Mouse (Mus musculus): ENCODE measurements at regions not wholly inside any gene's neighbourhood (a gene's known extent, or its start where the extent isn't known, plus 50 kb on each side); places are given as distances from the start of the nearest gene placed in this dataset.

DNA sequence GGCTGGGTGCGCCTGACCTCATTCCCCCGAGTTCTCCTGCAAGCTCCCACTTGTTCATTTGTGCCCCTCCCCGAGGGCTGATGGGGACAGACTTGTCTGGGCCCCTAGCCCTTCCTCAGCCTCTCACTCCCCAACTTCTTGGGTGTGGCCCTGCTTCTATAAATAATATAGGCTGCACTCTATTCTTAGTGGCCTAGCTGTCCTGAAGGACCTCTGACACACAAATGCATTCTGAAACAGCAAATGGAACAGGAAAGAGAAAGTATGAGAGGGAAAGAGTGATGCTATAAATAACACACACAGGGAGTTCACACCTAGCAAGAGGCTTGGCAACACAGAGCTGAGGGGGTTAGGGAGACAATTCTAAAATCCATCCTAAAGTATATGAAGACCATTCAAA, 544.0 kb downstream of the Rnf144b start:
- Histone ChIP-seq H3K9me3 (replicated peaks; ENCODE audit: control insufficient read depth, low read length) (no peaks in the 10 kb centered on the region), H3K4me3 (replicated peaks; ENCODE audit: low read length) (no peak overlapping the region), H3K4me2 (ENCODE audit: low read depth, low read length) (no peak overlapping the region), H3K27me3 (ENCODE audit: control insufficient read depth, insufficient read depth, low read length) (no peaks in the 10 kb centered on the region), H3K9ac (ENCODE audit: low read length) (no peak overlapping the region), H3K27ac (ENCODE audit: low read length) (peak overlapping the region; percentile 57), H3K36me3 (ENCODE audit: control insufficient read depth, insufficient read depth, low read length) (no peaks in the 10 kb centered on the region), H3K4me1 (ENCODE audit: control insufficient read depth, insufficient read depth, low read length) (peaks cover 10% of the 10 kb centered on the region)
- no peak for ATAC-seq (ENCODE audit: insufficient read depth, low FRiP score)
- WGBS, result 63% methylated on average over 3 of the region's 3 CpGs

DNA sequence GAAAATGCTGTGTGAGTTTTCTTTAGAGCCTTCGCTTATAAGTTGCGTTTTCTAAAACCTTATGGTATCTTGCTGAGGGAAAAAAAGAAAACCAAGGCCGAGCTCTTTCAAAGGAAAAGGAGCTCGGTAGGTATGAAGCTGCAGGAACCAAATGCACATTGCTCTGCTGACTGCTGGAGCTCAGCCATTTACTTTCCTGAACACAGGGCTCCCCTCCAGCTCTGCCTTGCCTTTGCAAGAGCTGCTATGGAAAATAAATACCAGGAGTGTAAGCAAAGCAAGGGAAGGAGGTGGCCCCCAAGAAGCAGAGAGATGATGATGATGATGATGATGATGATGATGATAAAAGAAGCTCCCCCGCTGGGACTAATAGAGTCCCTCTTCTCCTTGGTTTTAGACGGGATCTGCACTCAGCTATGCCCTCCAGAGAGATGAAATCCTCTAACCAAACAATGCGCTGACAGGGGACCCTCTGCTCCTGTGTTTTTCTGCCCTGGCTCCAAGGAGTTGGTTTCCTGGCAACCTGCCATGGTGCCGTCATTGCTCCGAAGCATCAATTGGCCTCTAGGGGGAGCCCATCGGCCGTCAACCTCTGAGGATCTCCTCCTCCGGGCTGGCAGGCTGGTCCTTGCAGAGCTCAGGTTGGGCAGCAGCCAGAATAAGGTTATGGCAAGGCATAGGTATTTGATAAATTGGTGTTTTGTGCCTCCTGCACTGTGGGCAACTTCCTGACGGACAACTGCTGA, 544.7 kb downstream of the Rnf144b start:
- H3K4me2 ChIP-seq (ENCODE audit: low read depth, low read length), result peak overlapping the region; percentile 38
- 20% methylated on average over 13 of the region's 13 CpGs for WGBS
- ATAC-seq (ENCODE audit: insufficient read depth, low FRiP score), result peak; percentile 77; the same call in 1 of the 2 replicates

DNA sequence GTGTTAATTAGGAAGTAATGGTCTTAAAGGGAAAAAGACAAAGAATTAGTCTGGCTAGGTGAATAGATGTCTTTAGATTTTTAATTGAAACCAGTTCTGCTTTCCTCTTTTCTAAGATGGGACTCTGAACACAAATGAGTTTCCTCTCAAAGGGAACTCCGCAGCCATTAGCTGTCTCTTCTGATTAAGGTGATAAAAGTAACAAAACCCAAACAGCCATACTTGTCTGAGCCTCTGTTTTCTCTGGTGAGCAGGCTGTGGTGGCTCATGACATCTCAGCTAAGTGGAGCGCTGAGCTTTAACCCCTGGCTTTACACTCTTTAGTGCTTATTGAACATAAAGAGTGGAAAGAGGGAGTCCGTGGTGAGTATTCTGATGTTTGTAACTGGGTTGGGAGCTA, 565.7 kb downstream of the Rnf144b start:
- H3K36me3 ChIP-seq (ENCODE audit: control insufficient read depth, insufficient read depth, low read length), result no peaks in the 10 kb centered on the region
- no peak overlapping the region for H3K4me2 ChIP-seq (ENCODE audit: low read depth, low read length)
- H3K27ac ChIP-seq (ENCODE audit: low read length), result no peak overlapping the region
- no peak for ATAC-seq (ENCODE audit: insufficient read depth, low FRiP score)
- H3K27me3 ChIP-seq (ENCODE audit: control insufficient read depth, insufficient read depth, low read length), result no peaks in the 10 kb centered on the region
- no peak overlapping the region for H3K9ac ChIP-seq (ENCODE audit: low read length)
- H3K4me3 ChIP-seq (replicated peaks; ENCODE audit: low read length), result no peak overlapping the region
- H3K4me1 ChIP-seq (ENCODE audit: control insufficient read depth, insufficient read depth, low read length), result no peaks in the 10 kb centered on the region
- H3K9me3 ChIP-seq (replicated peaks; ENCODE audit: control insufficient read depth, low read length), result no peaks in the 10 kb centered on the region
- 76% methylated on average over 3 of the region's 3 CpGs for WGBS

More for the DNA sequence above, 544.7 kb downstream of the Rnf144b start:
- peak overlapping the region; percentile 38; the same call in 1 of the 2 replicates for H3K9ac ChIP-seq (ENCODE audit: low read length)
- H3K4me3 ChIP-seq (replicated peaks; ENCODE audit: low read length), result no peak overlapping the region
- H3K4me1 ChIP-seq (ENCODE audit: control insufficient read depth, insufficient read depth, low read length), result peaks cover 10% of the 10 kb centered on the region
- H3K36me3 ChIP-seq (ENCODE audit: control insufficient read depth, insufficient read depth, low read length), result no peaks in the 10 kb centered on the region
- H3K9me3 ChIP-seq (replicated peaks; ENCODE audit: control insufficient read depth, low read length), result no peaks in the 10 kb centered on the region
- no peaks in the 10 kb centered on the region for H3K27me3 ChIP-seq (ENCODE audit: control insufficient read depth, insufficient read depth, low read length)
- peak overlapping the region; percentile 47; the same call in 1 of the 2 replicates for H3K27ac ChIP-seq (ENCODE audit: low read length)

DNA sequence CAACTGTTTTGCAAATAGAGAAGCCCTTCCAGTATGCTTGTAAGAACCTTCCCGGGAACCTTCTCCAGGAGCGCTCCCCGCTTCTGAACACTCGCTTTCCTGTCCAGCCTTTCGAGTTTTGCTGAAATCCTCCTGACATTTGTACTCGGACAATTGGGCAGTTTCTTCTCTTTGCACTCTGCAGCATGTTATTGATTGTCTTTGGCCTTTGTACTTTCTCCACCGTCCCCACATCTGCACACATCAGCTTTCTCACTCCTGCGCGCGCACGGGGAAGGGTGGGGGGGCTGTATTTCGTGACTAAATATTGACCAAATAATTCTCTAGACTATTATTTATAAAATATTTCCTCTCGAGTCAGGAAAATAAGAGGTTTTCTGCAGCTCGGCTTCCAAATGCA, 567.2 kb upstream of the Id4 start:
- Histone ChIP-seq H3K27ac (ENCODE audit: low read length) (no peak overlapping the region), H3K4me3 (replicated peaks; ENCODE audit: low read length) (no peak overlapping the region), H3K4me1 (ENCODE audit: control insufficient read depth, insufficient read depth, low read length) (no peaks in the 10 kb centered on the region), H3K36me3 (ENCODE audit: control insufficient read depth, insufficient read depth, low read length) (no peaks in the 10 kb centered on the region), H3K27me3 (ENCODE audit: control insufficient read depth, insufficient read depth, low read length) (no peaks in the 10 kb centered on the region), H3K9me3 (replicated peaks; ENCODE audit: control insufficient read depth, low read length) (no peaks in the 10 kb centered on the region; the same call in 1 of the 2 replicates), H3K4me2 (ENCODE audit: low read depth, low read length) (no peak overlapping the region), H3K9ac (ENCODE audit: low read length) (no peak overlapping the region)
- 70% methylated on average over 14 of the region's 14 CpGs for WGBS
- no peak for ATAC-seq (ENCODE audit: insufficient read depth, low FRiP score)

DNA sequence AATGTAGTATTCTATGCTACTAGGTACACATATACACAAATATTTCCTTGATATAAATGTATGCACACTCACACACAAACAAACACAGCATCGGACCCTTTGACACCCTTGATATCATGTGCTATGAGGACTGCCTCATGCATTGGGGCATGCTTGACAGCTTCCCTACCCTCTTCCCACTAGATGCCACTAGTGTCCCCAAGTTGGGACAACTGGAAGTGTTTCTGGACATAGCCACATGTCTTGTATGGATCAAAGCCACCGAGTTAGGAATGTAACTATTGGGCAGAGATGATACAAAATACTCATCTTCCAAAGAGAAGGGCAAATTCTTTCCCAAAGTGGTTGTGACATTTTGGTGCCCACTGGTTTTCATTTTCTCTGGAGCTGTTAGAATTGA, 565.2 kb upstream of the Id4 start:
- Histone ChIP-seq H3K4me1 (ENCODE audit: control insufficient read depth, insufficient read depth, low read length) (no peaks in the 10 kb centered on the region), H3K4me3 (replicated peaks; ENCODE audit: low read length) (no peak overlapping the region), H3K27ac (ENCODE audit: low read length) (no peak overlapping the region), H3K9me3 (replicated peaks; ENCODE audit: control insufficient read depth, low read length) (no peaks in the 10 kb centered on the region; the same call in 1 of the 2 replicates), H3K9ac (ENCODE audit: low read length) (no peak overlapping the region), H3K27me3 (ENCODE audit: control insufficient read depth, insufficient read depth, low read length) (no peaks in the 10 kb centered on the region), H3K4me2 (ENCODE audit: low read depth, low read length) (no peak overlapping the region), H3K36me3 (ENCODE audit: control insufficient read depth, insufficient read depth, low read length) (no peaks in the 10 kb centered on the region)
- ATAC-seq (ENCODE audit: insufficient read depth, low FRiP score), result no peak
- WGBS, result 88% methylated on average over 2 of the region's 2 CpGs

DNA sequence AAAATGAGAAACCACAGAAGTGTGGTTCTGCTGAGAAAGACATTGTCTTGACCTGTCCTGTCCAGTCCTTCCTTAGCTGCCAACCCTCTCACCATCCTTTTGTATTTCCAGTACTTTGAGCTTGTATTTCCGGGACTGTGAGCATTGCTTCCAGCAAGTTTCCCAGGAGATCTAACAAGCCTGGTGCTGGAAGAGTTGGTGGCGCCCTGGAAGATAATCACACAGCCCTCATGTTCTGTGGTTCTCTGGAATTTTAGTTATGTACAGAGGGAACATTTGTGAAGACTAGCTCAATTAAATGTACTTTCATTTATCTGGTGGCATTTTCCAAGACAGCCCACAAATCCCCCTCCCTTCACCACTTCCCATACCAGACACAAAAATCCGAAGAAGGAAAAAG, 560.5 kb upstream of the Id4 start:
- no peaks in the 10 kb centered on the region; the same call in 1 of the 2 replicates for H3K9me3 ChIP-seq (replicated peaks; ENCODE audit: control insufficient read depth, low read length)
- no peak for ATAC-seq (ENCODE audit: insufficient read depth, low FRiP score)
- H3K36me3 ChIP-seq (ENCODE audit: control insufficient read depth, insufficient read depth, low read length), result no peaks in the 10 kb centered on the region
- H3K4me3 ChIP-seq (replicated peaks; ENCODE audit: low read length), result no peak overlapping the region
- no peak overlapping the region for H3K4me2 ChIP-seq (ENCODE audit: low read depth, low read length)
- no peaks in the 10 kb centered on the region for H3K27me3 ChIP-seq (ENCODE audit: control insufficient read depth, insufficient read depth, low read length)
- WGBS, result 59% methylated on average over 3 of the region's 3 CpGs
- no peak overlapping the region for H3K9ac ChIP-seq (ENCODE audit: low read length)
- H3K4me1 ChIP-seq (ENCODE audit: control insufficient read depth, insufficient read depth, low read length), result no peaks in the 10 kb centered on the region
- H3K27ac ChIP-seq (ENCODE audit: low read length), result no peak overlapping the region

DNA sequence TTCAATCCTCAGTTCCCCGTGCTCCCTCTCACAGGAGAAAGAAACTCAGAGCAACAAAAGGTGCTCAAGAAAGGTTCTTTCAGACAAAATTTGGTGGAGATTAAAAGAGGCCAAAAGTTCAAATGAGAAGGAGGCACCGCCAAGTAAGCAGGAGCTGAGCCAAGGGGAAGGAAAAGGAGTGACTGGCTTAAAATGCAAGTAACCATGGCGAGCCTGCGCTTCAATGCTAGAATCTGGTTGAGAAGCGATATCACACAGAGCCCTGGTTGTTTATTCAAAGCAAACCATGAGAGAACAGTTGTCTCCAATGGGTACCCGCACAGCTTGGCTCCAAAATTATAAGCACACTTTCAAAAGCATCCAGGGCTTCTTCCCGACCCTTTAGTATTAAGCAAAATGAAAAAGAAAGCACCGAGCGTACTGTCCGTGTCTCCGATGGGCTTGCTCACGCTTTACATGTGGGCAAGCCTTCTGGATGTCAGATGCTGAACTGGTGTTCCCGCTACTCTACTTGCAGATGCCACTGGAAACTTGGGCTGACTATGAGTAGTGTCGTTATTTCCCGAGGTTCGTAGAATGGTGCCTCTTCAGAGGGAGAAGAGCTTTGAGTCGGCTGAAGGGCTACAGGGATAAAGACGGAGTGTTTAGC, 552.9 kb upstream of the Id4 start:
- Histone ChIP-seq H3K36me3 (ENCODE audit: control insufficient read depth, insufficient read depth, low read length) (no peaks in the 10 kb centered on the region), H3K4me2 (ENCODE audit: low read depth, low read length) (no peak overlapping the region), H3K27ac (ENCODE audit: low read length) (no peak overlapping the region), H3K9me3 (replicated peaks; ENCODE audit: control insufficient read depth, low read length) (no peaks in the 10 kb centered on the region), H3K27me3 (ENCODE audit: control insufficient read depth, insufficient read depth, low read length) (no peaks in the 10 kb centered on the region), H3K4me1 (ENCODE audit: control insufficient read depth, insufficient read depth, low read length) (no peaks in the 10 kb centered on the region), H3K9ac (ENCODE audit: low read length) (no peak overlapping the region), H3K4me3 (replicated peaks; ENCODE audit: low read length) (no peak overlapping the region)
- ATAC-seq (ENCODE audit: insufficient read depth, low FRiP score), result no peak
- 86% methylated on average over 18 of the region's 18 CpGs for WGBS

DNA sequence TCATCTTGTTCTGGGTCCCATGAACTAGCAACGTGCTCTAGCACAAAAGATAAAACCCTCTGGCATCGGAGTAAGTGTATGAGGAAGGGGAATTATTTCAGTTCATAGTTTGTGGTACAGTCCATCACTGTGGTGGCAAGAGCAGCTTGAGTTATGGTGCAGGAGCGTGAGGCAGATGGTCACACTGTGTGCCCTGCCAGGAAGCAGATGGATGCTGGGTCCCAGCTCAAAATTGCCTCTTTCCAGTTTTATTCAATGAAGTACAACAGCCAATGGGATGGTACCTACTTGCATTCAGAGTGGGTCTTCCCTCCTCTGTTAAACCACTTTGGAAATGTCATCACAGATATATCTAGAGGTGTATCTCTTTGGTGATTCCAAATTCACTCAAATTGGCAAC, 551.7 kb upstream of the Id4 start:
- WGBS, result 84% methylated on average over 3 of the region's 3 CpGs
- H3K9ac ChIP-seq (ENCODE audit: low read length), result no peak overlapping the region
- no peak overlapping the region for H3K27ac ChIP-seq (ENCODE audit: low read length)
- ATAC-seq (ENCODE audit: insufficient read depth, low FRiP score), result no peak
- no peaks in the 10 kb centered on the region for H3K36me3 ChIP-seq (ENCODE audit: control insufficient read depth, insufficient read depth, low read length)
- no peak overlapping the region for H3K4me3 ChIP-seq (replicated peaks; ENCODE audit: low read length)
- H3K9me3 ChIP-seq (replicated peaks; ENCODE audit: control insufficient read depth, low read length), result no peaks in the 10 kb centered on the region
- no peak overlapping the region for H3K4me2 ChIP-seq (ENCODE audit: low read depth, low read length)
- no peaks in the 10 kb centered on the region for H3K27me3 ChIP-seq (ENCODE audit: control insufficient read depth, insufficient read depth, low read length)
- H3K4me1 ChIP-seq (ENCODE audit: control insufficient read depth, insufficient read depth, low read length), result no peaks in the 10 kb centered on the region

DNA sequence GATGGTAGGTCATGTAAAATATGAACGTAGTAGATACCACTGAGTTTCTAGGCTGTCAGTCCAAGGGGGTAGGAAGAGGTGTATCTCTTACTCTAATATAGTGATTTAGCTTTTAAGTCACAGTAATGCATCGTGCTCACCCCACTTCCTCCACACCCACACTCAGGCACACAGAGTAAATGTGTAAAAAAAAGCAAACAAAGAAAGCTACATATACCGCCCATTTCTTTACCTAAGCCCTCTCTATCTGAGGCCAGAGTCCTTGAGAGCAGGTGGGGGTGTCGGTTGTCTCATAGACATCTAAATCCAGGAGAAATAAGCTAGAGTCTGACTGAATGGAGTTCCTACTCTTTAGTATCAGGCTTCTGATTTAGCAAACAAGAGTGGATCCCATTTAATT, 548.5 kb upstream of the Id4 start:
- Histone ChIP-seq H3K27me3 (ENCODE audit: control insufficient read depth, insufficient read depth, low read length) (no peaks in the 10 kb centered on the region), H3K36me3 (ENCODE audit: control insufficient read depth, insufficient read depth, low read length) (no peaks in the 10 kb centered on the region), H3K27ac (ENCODE audit: low read length) (no peak overlapping the region), H3K4me3 (replicated peaks; ENCODE audit: low read length) (no peak overlapping the region), H3K9me3 (replicated peaks; ENCODE audit: control insufficient read depth, low read length) (no peaks in the 10 kb centered on the region), H3K4me2 (ENCODE audit: low read depth, low read length) (no peak overlapping the region), H3K9ac (ENCODE audit: low read length) (no peak overlapping the region), H3K4me1 (ENCODE audit: control insufficient read depth, insufficient read depth, low read length) (no peaks in the 10 kb centered on the region)
- ATAC-seq (ENCODE audit: insufficient read depth, low FRiP score), result peak; percentile 89; the same call in 1 of the 2 replicates
- 54% methylated on average over 4 of the region's 4 CpGs for WGBS
